Mouse (Mus musculus) erythroblast, embryonic 14.5 days (primary cell): ENCODE measurements at regions not wholly inside any gene's neighbourhood (a gene's known extent, or its start where the extent isn't known, plus 50 kb on each side); places are given as distances from the start of the nearest gene placed in this dataset.

Source experiments
- H3K27me3 ChIP-seq: 2 replicates; pipeline ENCODE4 v1.6.1; 2012; ENCODE audit warnings: inconsistent platforms; ENCODE audit not compliant: control insufficient read depth
- H3K36me3 ChIP-seq: 2 replicates; pipeline ENCODE4 v1.6.1; 2012; ENCODE audit warnings: mild to moderate bottlenecking, inconsistent platforms; ENCODE audit not compliant: control insufficient read depth
- H3K4me1 ChIP-seq: 2 replicates; pipeline ENCODE4 v1.6.1; 2012; ENCODE audit warnings: inconsistent platforms; ENCODE audit not compliant: control insufficient read depth
- H3K4me3 ChIP-seq: replicated peaks from 2 replicates; pipeline ENCODE3; 2012; ENCODE audit warnings: moderate library complexity, mild to moderate bottlenecking, inconsistent platforms
- H3K9me3 ChIP-seq: 2 replicates; pipeline ENCODE4 v1.6.1; 2012; ENCODE audit warnings: low read length, inconsistent platforms, mixed read lengths; ENCODE audit not compliant: control insufficient read depth
- GATA1 ChIP-seq: IDR thresholded peaks from 2 replicates; pipeline ENCODE4 v1.6.1; 2012; ENCODE audit warnings: low read length, inconsistent platforms, mixed read lengths
- TAL1 ChIP-seq: IDR thresholded peaks from 3 replicates; pipeline ENCODE4 v1.6.1; 2012; ENCODE audit warnings: low read length, inconsistent platforms, mixed read lengths

DNA sequence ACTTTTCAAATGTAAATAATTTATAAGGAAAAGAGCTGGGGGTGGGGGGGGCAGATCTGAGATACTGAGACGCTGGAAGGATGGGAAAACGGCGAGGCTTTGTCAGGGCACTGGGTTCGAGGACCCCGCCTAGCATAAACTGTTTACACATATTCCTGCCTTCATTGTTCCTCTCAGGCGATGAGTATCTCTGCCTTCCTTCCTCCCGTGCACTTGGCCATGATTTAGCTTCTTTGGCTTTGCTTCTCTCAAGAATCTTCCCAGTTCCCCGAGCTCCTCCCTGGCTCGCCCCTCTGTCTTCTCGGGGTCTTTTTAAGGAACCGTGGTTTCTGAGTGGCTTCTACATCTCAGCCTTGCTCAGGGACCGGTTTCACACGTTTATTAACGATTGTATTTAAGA lies 127.3 kb upstream of the Zeb2 start:
- Histone ChIP-seq H3K9me3 (no peaks in the 10 kb centered on the region), H3K36me3 (no peaks in the 10 kb centered on the region), H3K4me3 (no peak overlapping the region), H3K4me1 (peaks cover 12% of the 10 kb centered on the region), H3K27me3 (no peaks in the 10 kb centered on the region)
- no peak for TF ChIP-seq GATA1

DNA sequence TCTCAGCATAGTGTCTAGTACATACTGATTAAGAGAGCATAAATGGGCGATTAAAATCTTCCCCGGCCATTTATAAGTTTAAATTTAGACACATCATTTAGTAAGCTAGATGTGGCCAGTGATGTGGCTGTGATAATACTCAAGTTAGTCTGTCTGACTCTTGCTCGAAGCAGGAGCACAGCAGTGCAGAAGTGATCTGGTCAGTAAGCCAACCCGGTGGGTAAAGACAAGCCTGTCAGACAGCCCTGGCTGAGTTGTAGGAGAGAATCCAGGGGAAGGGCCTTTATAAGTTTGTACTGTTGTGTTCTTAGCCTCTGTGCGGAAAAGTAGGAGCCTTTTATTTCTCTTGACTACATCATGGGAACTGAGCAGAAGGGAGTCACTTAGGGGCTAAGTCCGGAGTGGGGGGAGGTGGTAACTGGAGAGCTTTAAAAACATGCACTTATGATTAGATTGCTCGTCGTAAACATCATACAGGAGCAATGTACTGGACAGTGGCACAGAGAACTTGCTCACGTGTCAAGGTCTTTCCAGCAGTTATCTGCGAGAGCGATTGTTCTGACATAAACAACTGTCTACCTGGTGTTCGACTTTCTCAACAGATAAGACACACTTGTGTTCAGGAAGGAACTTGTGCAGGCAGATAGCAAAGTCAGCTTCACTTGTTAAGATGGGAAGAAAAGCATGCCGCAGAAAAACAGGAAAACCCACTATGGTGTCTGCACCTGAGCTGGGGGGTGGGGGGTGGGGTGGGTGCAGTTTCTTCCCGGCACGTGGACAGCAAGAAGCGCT lies 122.5 kb upstream of the Zeb2 start:
- TF ChIP-seq TAL1 (no peak), GATA1 (no peak)
- no peaks in the 10 kb centered on the region for H3K27me3 ChIP-seq
- H3K9me3 ChIP-seq, result no peaks in the 10 kb centered on the region
- no peaks in the 10 kb centered on the region for H3K36me3 ChIP-seq
- H3K4me3 ChIP-seq, result peak overlapping the region; percentile 10
- H3K4me1 ChIP-seq, result peaks cover 15% of the 10 kb centered on the region

DNA sequence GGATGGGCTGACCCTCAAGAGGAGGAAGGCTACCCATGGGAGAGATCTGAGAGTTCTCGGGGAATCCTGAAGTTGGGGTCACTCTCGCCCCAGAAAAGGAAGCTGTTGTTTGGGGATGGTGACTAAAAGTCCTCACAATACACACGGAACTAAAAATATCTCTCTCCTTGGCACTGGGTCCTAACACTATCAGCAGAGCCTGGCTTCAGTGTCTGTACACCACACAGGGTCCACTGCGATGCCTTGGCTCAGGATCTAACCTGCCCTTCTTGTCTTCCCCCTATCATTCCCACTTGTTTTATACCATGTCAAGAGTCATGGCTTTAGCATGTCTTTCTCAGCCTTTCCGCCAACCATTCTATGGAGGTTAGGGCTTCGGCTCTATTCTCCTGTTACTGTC lies 121.8 kb upstream of the Zeb2 start:
- Histone ChIP-seq H3K4me1 (peaks cover 15% of the 10 kb centered on the region), H3K36me3 (no peaks in the 10 kb centered on the region), H3K4me3 (no peak overlapping the region), H3K9me3 (no peaks in the 10 kb centered on the region), H3K27me3 (no peaks in the 10 kb centered on the region)
- TF ChIP-seq GATA1 (no peak), TAL1 (no peak)

DNA sequence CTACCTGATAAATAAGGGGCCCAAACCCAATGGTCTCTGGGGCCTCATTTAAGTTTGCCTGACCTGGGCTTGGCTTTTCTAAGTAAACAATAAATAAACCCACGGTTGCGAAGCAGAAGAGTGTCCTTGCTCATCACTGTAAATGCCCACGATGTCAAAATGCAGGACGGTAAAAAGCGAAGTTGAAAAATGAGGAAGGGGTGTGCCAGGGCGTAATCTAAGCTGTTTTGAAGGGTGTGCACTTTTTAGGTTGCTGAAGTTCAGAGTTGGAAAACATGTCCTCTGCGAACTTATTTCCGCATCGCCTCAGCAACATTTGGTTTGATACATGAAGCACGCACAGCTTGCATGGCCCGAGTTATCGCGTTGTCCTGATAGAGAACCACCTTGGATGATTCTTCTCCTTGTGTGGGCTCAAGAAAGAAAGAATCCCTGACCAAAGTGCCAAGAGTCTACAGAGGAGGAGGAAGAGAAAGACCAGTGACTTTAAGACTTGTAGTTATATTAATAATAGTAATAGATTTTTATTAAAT lies 119.0 kb upstream of the Zeb2 start:
- Histone ChIP-seq H3K9me3 (no peaks in the 10 kb centered on the region), H3K27me3 (no peaks in the 10 kb centered on the region), H3K4me3 (no peak overlapping the region), H3K4me1 (peaks cover 15% of the 10 kb centered on the region), H3K36me3 (no peaks in the 10 kb centered on the region)
- TF ChIP-seq GATA1 (no peak), TAL1 (no peak)

DNA sequence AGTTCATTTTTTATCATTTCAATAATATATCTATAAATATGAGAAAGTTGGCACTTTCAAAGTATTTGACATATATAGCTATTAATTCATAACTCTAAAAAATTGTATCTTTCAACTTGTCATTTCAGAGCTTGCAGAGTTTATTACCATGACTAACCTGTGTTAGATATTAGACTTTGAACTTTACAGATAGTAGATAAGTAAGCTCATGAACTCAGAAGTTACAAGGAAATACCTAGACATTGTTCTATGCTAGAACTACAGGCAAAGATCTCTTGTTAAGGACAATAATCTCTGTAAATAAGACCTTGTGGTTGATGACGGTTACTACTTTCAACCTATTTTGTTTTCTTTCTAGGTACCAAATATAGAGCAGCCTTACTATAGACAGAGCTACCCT lies 117.0 kb upstream of the Zeb2 start:
- Histone ChIP-seq H3K36me3 (no peaks in the 10 kb centered on the region), H3K9me3 (no peaks in the 10 kb centered on the region), H3K27me3 (no peaks in the 10 kb centered on the region), H3K4me1 (peaks cover 2% of the 10 kb centered on the region), H3K4me3 (no peak overlapping the region)
- TF ChIP-seq GATA1 (no peak), TAL1 (no peak)

DNA sequence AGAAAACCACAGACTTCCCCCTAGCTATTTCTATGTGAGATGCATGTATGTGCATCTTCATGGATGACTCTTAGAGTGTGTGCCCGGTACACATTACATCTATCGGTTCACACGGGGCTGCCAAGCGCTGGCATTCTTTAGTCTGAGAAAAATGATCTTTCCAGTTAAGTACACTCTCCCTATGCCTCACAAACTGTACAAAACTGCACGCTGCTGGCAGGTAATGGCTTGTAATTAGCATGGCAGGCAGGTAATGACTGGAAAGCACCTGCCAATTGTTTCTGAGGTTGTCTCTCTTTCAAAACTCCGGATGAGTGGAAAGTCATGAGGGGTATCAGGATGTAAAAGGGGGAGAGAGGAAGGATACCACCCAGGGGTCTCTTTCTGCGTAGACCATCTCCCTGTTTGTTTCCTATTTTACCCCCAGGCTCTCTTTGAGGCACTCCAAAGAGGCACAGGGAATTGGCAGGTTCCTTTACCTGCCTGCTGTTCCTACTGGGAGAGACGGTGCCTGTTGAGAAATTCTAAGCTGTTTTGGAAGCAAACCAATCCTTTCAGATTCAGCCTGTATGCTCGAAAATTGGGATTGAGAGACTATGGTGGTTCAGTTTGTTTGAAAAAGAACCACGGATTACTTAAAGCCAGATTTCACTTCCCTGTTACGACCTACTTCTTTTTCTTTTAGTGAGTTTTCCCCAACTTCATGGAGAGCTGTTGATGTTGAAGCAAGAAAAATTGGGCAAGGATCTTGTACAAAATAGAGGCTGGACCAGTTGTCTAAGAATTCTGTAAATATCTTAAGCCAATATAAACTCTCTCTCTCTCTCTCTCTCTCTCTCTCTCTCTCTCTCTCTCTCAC lies 113.4 kb upstream of the Zeb2 start:
- TF ChIP-seq GATA1 (no peak), TAL1 (no peak)
- Histone ChIP-seq H3K4me1 (no peaks in the 10 kb centered on the region), H3K4me3 (no peak overlapping the region), H3K9me3 (no peaks in the 10 kb centered on the region), H3K27me3 (no peaks in the 10 kb centered on the region), H3K36me3 (no peaks in the 10 kb centered on the region)

DNA sequence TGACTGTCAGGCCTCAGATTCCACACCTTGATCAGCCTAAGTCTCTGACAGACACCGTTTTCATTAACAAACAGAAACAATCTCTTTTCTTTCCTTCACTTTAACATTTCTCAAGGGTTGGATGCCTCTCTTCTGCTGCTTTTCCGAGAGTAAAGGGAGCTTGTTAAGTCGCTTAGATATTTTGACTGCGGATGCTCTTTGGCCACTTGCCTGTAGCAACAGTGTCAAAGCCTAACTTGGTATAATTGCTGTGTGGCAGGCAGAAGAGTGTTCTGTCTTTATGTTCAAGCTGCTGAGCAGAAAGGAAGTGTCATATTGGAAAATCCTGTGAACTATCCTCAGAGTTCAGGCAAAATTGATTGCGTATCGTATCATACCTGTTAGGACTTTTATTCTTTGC lies 112.3 kb upstream of the Zeb2 start:
- H3K9me3 ChIP-seq, result no peaks in the 10 kb centered on the region
- H3K4me1 ChIP-seq, result no peaks in the 10 kb centered on the region
- TF ChIP-seq GATA1 (no peak), TAL1 (no peak)
- H3K27me3 ChIP-seq, result no peaks in the 10 kb centered on the region
- no peaks in the 10 kb centered on the region for H3K36me3 ChIP-seq
- H3K4me3 ChIP-seq, result no peak overlapping the region

DNA sequence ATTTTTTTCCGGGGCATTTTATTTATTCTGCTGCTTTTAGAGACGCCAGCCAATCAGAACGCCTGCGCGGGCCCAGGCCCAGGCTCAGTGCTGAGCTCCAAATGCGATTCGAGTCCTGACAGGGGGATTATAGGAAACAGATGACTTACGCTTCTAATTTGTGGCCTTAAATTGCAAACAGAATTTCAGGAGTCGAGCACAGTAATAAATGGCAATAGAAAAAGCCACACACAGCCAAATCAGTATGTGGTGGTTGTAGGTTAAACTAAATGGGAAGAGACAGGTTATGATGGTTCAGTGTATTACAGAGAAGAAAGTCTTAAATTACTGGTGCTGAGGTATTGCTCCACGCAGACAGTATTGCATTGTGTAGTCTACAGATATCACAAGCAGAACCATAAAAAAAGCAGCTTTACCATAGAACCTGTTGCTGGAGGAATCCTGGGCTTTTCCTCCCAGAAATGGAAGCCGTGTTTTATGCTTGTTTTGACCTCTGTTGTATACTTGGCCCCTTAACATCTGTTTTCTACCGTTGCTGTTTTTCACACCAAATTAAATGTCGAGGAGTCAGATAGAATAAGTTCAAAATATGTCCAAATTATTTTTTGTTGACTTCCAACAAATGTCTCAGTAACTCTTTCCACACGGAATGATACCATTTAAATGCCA lies 110.2 kb upstream of the Zeb2 start:
- H3K4me3 ChIP-seq, result no peak overlapping the region
- H3K9me3 ChIP-seq, result no peaks in the 10 kb centered on the region
- TF ChIP-seq GATA1, result no peak
- no peak for TF ChIP-seq TAL1
- no peaks in the 10 kb centered on the region for H3K4me1 ChIP-seq
- no peaks in the 10 kb centered on the region for H3K27me3 ChIP-seq
- H3K36me3 ChIP-seq, result no peaks in the 10 kb centered on the region

DNA sequence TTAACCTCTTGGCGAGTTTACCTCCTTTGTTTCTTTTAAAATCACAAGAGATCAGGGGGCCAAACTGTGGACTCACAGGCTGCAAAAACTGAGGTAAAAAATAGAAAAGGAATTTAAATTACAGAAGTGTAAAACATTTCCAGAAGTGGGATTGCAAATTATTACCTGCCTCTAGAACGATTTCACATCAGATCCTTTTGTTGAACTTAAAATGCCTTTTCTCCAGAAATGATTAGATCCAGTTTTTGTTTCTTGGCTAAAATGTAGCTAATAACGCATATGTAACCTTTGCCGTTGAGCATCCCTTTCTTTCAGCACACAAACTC lies 108.8 kb upstream of the Zeb2 start:
- Histone ChIP-seq H3K4me3 (no peak overlapping the region), H3K27me3 (no peaks in the 10 kb centered on the region), H3K4me1 (no peaks in the 10 kb centered on the region), H3K9me3 (no peaks in the 10 kb centered on the region), H3K36me3 (no peaks in the 10 kb centered on the region)
- TF ChIP-seq TAL1, result no peak
- no peak for TF ChIP-seq GATA1
